Mouse (Mus musculus) erythroblast, embryonic 14.5 days (primary cell): Measurements from ENCODE around the gene Sh3pxd2a.

Experiments used
- GATA1 ChIP-seq: IDR thresholded peaks from 2 replicates; pipeline ENCODE4 v1.6.1; 2012; ENCODE audit warnings: low read length, inconsistent platforms, mixed read lengths
- TAL1 ChIP-seq: IDR thresholded peaks from 3 replicates; pipeline ENCODE4 v1.6.1; 2012; ENCODE audit warnings: low read length, inconsistent platforms, mixed read lengths

DNA sequence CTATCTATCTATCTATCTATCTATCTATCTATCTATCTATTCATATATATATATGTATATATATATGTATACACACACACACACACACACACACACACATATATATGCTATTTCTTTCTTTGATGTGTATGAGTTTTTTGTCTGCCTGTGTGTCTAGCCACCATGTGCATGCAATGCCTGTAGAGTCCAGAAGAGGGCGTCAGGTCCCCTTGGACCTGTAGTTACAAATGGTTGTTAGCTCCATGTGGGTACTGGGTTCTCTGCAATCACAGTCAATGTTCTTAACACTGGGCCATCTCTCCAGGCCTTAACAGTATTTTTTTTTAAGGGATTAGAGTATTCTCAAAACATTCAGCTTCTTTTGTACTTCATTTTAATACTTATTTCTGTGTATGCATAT, 250.7 kb downstream of the Sh3pxd2a start:
- TF ChIP-seq GATA1 (no peak), TAL1 (no peak)
